Mouse (Mus musculus): ENCODE measurements around the gene Reg2.
"Not testable (repeated sequence)": the region's sequence is repeated elsewhere in the genome, so short reads cannot be mapped to it uniquely, and the experiment has no call there.

Reg2 gene

DNA sequence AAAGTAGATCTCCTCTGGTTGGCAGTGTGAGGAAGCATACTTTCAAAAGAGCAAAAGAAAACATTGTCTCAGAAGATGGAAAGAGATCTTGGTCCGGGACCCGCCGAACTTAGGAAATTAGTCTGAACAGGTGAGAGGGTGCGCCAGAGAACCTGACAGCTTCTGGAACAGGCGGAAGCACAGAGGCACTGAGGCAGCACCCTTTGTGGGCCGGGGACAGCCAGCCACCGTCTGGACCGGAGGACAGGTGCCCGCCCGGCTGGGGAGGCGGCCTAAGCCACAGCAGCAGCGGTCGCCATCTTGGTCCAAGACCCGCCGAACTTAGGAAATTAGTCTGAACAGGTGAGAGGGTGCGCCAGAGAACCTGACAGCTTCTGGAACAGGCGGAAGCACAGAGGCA is at the start of gene Reg2:
Gene Reg2 (plus strand): TSS at position 301 of the 400 bp plus-strand sequence.
- not testable (repeated sequence) for DNase-seq (ENCODE audit: low read depth, low spot score)

DNA sequence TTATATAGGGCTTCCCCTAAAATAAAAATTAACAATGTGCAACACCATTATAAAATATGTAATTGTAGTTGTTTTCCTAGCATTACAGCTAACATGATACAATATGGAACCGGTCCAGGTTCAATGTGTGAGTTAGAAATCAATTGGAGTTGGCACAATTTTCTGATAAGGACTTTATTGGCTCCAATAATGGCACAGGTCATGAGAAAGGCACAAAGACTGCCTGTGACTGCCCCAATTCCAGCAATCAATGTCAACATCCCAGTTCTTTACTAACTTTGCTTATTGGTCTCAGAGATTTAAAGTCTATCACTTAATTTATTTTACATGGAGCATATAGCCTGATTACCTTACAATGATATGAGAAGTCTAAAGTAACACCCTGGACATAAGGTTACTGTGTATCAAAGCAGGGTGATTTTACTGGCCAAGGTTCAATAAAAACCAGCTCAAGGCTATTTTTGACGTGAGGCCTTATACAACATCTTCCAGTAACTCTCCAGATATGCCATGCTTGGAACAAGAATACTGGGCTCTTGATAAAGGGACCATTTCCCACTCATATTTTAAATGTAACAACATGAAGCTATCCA is 33.4 kb upstream of the Reg2 start:
- DNase-seq (ENCODE audit: low read depth, low spot score) = no peak

DNA sequence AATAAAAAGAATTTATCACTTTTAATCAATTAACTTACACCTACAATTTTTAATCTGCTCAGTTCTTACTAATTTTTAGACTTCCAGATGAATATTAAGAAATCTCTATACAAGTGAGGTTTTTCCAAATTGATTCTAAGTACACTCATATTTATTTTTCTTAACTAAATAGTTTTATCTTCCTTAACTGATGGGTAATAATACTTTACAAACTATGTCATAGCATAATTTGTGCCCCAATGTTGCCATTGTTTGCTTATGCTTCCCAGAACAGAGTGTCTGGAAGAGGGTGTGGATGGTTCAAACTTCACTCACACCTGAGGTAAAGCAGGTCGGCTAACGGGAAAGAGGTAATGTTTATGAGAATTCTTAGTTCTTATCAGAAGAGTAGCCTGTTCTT is 25.1 kb upstream of the Reg2 start, which contains the start of gene Reg3b:
Gene Reg3b (plus strand): TSS at position 301 of the 400 bp plus-strand sequence.
- no peak for DNase-seq (ENCODE audit: low read depth, low spot score)

DNA sequence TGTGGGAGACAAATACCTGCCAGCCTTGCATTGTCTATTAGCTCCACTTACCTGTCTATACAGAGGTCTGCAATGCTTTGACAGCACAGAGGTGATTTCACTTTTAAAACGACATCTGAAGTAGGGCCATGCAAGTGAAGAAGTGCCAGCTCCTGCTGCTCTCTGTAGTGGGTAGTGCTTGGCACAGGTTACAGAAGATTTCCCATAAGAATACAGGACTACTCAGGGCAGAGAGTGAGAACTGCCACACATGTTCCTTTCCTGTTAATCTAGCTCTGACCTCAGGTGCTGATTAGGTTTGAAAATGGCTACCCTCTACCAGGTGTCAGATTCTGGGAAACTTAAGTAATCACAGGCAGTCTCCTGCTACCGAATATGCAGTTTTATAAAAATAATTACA is 16.7 kb upstream of the Reg2 start, which contains the start of gene Reg3d:
Gene Reg3d (minus strand): TSS at position 101 of the 400 bp plus-strand sequence.
- no peak for DNase-seq (ENCODE audit: low read depth, low spot score)

DNA sequence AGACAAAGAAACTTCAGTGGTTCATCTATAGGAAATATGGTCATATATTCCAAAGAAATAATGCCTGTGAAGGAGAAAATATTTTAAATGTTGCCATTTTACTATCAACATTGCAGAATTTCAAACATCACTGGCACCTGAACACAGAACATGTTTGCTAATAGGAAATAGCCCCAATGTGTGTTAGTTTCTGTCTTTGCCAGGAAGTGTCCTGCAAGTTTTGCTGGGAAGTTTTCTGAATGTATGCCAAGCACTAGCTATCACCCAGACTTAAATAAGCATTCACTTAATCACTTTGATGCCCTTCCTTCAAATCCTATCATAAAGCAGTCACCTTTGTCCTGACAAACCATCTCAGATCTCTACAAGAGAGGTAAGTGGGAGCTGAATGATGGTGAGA is 15.0 kb upstream of the Reg2 start, which contains the start of gene Reg3a:
Gene Reg3a (plus strand): TSS at position 301 of the 400 bp plus-strand sequence.
- no peak for DNase-seq (ENCODE audit: low read depth, low spot score)

DNA sequence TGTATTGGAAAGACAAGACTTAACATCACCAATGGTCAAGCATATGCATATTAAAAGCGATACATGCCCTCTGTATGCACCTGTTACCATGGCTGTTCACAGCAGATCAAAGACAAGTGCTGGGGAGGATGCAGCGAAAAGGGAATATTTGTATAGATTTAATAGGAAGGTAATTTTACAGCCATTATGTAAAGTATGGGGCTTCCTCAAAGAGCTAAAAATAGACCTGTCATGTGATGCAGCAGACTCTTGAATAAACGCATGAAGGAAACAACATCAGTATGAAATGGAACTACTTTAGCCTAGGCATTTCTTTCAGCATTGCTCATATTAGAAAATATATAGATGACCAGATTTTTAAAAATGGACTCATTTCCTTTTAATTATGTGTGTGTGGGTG is 9.8 kb upstream of the Reg2 start:
- DNase-seq (ENCODE audit: low read depth, low spot score) = no peak

DNA sequence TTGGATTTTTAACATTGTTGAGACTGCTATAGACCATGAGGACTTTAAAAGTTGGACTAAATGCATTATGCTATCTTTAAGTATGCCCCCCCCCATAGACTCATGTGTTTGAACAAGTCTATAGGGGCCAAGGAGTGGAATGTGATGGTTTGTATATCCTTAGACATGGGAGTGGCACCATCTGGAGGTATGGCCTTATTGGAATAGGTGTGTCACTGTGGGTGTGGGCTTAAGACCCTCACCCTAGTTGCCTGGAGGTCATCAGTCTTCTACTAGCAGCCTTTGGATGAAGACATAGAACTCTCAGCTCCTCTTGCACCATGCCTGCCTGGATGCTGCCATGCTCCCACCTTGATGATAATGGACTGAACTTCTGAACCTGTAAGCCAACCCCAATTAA is 27.0 kb downstream of the Reg2 start, which contains the start of gene Reg1:
Gene Reg1 (plus strand): TSS at position 301 of the 400 bp plus-strand sequence.
- not testable (repeated sequence) for DNase-seq (ENCODE audit: low read depth, low spot score)

DNA sequence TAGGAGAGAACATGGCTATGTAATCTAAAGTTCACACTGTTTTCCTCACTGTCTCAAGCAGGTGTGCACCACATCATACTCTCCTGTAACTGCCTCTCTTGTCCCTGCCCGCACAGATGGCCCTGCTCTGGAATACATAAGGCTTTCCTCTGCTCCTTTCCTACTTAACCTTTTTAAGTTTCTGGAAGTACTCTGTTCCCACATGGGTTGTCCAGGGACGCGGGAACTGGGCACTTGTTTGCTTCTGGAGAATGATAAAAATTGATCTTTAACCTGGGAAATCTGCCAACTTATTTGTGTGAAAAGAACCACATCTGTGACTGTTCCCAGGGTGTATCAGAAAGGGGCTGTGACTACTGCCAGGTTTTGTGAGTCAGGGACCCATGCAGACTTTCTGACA is 30.1 kb downstream of the Reg2 start:
- no peak for DNase-seq (ENCODE audit: low read depth, low spot score)

DNA sequence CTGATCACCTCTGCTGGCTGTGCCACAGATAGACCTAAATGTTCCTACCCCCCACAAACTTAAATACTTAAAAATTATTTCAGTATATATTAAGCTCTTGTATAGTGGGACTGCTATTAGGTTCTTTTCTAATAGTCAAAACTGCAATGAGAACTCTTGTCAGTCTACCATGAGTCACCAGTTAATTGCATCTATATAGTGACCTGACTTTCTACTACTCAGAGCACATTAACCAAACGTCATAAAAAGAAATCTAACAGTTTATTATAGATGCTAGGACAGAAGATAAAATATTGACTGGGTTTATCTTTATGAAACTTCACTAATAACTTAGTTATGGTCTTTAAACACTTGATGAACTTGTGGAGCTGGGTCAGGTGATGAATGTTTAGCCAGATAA is 51.8 kb downstream of the Reg2 start:
- DNase-seq (ENCODE audit: low read depth, low spot score) = no peak

DNA sequence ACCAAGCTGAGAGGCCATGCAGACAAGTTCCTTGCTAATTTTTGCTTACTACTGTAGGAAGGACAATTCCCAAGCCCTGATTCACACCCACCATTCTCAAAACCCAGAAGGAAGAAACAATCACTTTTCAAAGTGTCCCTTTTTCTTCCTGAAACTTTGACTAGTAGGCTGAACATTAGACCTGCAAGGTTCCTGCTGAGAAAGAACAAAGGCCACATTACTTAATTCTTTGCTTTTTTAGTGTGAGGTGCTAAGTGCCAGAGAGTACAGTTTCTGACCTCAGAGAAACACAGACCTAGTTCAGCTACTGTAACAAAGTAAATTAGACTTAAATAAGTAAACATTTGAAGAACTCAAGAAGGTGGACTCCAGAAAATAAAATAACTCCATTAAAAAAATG is 53.0 kb downstream of the Reg2 start:
- no peak for DNase-seq (ENCODE audit: low read depth, low spot score)

DNA sequence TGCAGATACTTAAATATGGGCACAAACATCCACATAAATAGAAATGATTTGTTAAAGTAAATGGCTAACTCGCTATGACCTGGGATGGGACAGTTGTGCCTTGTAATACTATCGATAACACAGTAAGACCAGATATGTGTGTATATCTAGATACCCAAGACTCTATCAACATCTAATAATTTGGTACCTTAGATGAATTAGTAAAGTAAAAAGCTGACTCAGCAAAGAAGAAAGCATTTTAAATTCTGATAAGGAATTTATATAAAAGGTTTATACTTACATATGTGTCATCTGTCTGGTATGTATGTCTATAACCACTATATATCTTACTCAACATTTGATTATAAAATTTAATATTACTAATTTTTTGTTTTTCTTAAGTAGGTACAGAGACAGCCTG is 57.4 kb downstream of the Reg2 start:
- DNase-seq (ENCODE audit: low read depth, low spot score) = no peak

Measured in retina, adult 2 months (tissue).